Mouse (Mus musculus): ENCODE data around the gene Bicdl1. TPM values are rescaled to one million over a fixed set of nuclear protein-coding genes. Genes with fewer than 3 reads are reported as not detected.

The Bicdl1 gene
- polyA plus RNA-seq, 2 experiments from 2014 or later: 15.7 to 17.7 TPM

DNA sequence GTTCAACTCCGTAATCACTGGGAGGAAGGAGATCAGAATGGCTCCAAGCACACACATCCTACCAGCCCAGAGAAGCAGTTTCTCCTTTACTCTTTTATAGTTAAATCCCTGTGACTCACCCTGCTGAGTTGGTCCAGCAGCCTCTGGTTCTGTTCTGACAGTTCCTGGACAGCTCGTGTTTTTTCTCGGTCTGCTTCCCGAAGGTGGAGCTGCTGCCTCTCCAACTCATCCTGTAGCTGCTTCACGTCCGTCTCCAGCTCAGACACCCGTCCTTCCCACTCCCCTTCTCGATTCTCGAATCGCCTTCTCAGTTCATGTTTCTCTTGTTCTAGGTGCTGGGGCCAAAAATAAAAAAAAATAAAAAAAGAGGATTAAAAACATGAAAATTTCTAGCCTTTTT lies 7.0 kb downstream of the Bicdl1 start:
- no peak for ATAC-seq

DNA sequence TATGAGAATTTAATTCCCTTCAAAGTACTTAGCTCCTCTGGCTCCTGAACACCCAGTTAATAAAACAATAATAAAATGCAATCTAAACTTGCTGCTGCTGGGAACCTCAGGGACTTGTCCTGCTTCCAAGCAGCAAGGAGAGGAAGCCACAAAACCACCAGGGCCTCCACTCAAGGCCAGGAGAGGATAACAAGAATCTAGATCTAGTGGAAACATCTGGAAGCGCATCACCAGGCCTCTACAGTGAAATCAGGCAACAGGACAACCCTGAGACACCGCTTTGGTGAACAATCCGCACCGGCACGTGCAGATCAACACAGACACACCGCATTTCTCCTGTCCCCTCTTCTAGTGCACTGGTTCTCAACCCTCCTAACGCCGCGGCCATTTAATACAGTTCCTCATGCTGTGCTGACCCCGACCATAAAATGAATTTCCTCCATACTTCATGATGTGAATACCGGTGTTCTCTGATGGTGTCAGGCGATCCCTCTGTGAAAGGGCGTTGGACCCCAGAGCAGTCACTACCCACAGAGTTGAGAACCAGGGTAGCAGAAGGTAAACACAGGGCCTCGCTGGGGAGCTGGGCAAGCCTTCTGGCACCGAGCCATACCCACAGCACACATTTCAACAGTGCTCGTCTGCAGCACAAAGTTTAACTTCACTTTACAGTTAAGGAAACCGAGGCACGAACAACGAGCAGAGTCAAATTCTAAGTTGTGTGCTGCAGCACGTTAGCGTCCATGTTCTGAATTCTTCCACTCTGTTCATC lies 9.0 kb downstream of the Bicdl1 start:
- peak; percentile 47 for ATAC-seq

DNA sequence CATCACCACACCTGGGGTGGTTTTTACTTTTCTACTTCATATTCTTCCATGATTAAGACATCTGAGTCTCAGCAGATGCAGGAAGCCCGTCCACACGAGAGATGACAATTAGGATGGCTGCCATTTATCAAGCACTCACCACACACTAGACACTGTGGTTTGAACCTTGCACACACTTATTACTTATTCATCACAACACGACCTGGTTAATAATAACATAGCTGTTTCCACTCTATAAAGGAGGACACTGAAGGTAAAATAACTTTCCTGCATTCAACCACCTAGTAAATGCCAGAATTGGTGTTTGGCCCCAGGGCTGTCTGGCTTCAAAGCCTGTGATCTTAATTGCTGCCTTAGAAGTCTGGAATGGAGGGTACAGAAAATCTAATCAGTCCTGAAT lies 10.7 kb downstream of the Bicdl1 start:
- no peak for ATAC-seq

DNA sequence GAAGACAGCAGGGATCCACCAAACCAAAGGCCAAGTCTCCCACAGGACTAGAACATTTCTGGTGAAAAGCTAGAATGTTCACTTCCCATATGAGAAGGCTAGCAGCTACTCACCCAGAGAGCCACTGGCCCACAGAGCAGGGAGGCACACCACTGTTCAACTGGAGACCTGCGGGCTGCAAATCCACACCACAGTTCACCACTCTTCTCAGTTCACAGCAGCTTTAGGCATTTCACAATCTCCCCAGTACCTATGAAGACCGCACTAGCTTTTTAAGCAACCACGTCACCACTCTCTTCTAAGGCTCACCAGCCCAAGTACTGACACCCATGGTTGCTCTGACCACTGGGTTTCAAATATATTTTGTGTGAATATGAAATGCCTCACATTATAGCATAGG lies 13.7 kb downstream of the Bicdl1 start:
- no peak for ATAC-seq

DNA sequence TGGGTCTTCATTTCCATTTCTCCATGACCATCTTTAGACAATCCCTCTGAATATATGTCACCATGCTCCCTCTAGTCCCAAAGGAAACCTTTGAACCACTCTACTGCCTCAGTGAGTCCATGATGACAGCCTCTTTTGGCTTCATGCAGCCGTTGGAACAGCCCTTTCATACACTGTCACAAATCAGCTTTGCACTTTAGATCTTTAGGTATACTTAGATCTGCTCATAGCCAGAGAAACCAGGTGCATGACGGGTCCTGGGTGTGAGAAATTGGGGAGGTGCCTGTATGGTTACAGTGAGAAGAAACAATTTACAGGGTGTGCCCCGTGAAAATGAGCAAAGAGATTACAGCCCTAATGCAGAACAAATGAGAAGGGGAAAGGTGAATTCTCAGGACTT lies 14.3 kb downstream of the Bicdl1 start:
- ATAC-seq: peak; percentile 21

DNA sequence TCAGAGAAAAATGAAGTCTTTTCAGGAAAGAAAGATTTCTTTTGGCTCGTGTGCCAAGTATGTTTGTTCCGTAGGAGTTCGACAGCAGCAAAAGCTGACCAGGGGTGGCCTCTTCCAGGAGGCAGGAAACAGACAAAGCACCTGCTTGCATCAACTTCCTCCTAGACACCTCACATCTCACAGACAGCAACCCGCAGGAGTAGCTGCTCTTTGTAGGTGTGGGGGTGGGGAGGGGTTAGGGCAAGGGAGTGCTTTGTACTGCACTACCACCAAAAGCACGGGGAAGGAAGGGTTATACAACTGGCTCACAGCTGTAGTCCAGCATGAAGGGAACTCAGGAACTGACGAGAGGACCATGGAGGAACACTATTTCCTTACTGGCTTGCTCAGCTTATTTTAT lies 15.0 kb downstream of the Bicdl1 start:
- peak; percentile 64 for ATAC-seq

DNA sequence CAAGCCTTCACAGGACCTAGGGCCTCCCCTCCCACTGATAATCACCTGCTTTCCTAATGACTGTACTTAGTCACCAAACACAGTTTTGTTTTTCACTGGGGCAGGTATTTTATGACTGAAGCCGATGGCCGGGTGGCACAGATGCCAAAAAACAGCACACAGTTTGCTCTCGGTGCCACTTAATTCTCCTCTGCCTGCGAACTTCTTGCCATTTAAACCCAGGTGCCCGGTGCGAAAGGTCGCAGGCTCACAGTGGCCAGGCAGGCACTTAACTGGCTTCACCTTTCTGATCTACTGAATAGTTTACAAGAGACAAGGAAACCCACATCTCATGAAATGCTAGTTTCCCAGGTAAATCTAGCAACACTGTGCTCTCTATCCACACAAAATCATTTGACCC lies 16.7 kb downstream of the Bicdl1 start:
- no peak for ATAC-seq

DNA sequence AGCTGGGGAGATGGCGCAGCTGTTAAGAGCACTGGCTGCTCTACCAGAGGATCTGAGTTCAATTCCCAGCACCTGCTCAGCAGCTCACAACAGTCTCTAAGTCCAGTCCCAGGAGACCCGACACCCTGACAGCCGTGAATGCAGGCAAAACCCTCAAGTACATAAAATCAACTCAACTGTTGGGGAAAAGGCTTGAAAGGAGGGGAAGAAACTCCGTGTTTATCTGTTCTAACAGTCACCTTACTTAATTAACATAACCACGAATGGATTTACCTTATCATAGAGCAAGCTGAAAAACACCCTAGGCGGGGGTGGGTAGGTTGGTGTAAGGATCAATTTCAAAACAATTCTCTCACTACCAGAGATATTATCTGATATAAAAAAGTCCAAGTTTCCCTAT lies 18.9 kb downstream of the Bicdl1 start:
- ATAC-seq: no peak

DNA sequence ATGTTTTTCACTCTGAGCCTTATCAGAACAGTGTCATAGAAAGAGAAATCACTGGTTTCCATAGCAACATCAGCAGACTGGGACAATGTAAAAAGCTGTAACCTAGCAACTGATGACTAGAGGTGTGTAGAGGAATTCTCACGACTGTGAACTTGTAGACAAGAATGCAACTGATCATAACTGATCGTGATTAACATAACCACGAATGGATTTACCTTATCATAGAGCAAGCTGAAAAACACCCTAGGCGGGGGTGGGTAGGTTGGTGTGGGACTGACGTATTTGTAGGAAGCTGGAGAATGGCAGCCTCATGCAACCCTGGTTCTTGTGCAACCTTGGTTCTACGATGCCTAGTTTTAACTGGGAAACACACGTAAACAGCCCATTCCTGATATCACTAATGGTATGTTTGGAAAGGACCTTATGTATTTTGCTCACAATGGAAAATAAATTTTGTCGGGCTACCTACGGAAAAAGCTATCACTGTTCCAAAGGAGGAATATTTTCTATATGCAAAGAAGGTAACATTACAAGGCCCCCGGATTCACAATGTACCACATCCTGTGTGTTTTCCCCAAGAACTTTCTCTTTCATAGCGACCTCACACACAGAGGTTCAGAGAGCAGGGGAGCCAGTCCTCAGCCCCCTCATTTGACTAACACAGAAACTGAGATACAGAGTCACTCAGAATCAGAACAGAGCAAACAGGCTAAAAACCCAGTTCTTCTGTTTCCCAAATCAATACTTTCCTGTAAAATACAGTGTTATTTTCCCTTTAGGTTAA lies 19.6 kb downstream of the Bicdl1 start:
- peak; percentile 74 for ATAC-seq

DNA sequence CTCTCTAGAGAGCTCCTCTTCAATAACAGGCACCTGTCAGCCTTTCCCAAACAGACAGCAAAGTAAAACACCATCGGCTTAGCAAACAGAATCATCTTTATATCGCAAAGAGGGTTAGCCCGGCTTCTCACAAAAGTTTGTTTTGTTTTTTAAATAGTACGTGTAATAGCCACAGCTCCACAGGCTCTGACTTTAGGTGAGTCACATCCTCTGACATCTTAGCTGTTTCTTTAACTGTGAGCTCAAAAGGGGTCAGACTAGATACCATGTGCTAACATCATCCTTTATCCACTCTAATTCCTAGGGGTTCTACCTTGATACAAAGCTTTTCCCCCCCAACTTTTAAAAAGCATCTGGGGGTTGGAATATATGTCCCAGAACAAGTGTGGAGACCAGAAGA lies 21.2 kb downstream of the Bicdl1 start:
- ATAC-seq: peak; percentile 22

DNA sequence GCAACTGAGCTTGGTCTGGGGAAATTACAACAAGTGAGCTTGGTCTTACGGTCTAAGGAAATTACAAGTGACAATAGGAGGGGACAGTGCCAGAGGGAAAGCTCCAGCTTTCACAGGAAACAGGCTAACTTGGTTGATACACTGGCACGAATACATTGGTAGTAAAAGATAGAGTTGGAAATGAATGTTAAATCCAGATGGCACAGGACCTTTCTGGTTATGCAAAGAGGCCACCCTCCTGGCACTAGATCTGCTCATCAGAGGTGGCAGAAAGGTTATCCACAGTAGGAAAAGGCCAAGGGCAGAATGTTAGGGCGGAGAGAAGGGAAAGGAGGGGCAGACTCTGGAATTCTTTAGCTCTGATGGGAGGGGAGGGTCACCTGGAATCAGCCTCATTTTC lies 22.5 kb downstream of the Bicdl1 start:
- ATAC-seq: no peak

DNA sequence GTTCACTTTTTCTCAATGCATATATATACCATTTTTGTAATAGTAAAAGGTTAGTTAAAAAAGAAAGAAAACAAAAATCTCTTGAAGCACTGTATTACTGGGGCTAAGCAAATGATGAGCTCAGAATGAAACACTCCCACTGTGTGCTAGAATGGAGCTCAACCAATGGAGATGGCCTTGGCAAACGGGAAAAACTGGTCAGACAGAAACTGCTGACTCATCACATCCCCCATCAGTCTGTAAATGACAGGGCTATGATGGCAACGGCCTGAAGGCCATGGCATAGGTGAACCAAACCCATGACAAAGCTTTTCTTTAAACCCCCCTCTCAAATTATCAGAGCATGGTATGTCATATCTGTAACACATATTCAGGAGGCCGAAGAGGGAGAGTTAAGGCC lies 29.4 kb downstream of the Bicdl1 start:
- ATAC-seq: no peak

DNA sequence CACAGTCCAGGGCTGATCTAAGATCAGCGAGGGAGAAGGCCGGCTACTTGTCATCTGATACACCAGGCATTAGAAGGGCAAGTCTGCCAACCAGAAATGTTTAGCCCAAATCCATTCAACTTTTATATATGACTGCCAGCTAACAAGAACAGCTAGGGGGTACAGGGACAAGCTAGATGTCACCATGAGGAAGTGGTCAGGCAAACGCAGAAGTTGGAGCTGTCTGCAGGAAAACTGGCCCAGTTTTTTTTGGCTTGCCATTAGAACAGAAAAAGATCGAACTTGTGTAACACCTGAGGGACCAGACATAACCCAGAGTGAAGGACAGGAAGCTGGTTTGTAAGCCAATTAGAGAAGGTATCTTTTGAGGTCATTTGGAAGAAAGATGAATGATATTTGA lies 30.2 kb downstream of the Bicdl1 start:
- no peak for ATAC-seq

DNA sequence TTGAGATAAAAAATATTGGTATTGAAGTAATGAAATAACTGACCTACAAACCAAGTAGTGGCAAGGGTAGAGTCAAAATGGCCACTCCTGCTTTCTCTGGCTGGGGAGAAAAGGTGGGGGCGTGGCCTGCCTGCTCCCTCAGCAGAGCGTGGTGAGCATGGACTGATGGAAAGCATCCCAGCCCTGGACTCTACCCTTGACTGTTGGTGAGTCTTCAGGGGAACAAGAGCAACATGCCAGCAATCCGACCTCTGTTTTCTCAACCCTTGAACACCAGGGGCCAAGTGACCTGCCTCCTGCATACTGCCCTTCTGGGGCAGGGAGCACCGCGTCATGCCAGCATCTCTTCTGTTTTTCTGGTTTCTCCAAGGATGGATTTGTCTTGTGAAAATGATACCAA lies 34.6 kb downstream of the Bicdl1 start:
- ATAC-seq: no peak

DNA sequence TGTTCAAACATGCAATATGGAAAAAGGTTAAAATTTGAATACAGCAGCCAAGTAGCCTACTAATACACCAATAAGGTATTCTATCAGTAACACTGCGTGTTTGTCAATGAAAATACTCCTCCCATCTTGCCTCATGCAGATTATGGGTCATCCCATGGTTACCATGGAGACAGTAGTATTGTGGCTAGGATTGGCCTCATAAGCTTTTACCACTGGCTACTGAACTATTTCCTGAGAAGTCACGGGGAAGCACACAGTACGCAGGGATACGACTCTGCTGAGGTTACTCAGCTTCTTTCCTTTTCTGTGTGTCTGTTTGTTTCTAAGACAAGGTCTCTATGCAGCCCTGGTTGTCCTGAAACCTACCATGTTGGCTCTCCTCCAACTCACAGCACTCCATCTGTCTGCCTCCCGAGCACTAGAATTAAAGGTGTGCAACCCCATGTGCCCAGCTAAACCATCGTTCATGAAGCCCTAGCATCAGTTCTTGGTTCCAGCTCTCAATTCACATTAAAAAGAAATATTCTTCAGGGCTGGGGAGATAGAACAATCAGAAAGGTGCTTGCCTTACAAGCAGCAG lies 36.1 kb downstream of the Bicdl1 start:
- no peak for ATAC-seq

DNA sequence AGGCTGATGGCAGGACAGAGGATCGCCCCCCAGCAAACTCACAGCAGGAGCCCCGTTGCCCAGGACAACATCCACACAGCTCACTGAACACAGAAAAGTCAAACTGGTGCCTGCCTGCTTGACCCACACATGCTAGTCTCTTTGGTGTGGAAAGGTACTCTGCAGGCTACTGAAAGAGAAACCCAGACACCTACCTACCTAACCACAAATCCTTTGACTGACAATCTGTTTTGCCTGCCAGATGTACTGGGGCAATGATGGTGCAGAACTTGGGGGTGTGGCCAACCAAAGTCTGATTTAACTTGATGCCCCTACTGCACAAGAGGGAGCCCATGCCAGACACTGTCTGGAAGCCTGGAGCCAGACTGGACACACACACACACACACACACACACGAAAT lies 38.1 kb downstream of the Bicdl1 start:
- peak; percentile 60 for ATAC-seq

DNA sequence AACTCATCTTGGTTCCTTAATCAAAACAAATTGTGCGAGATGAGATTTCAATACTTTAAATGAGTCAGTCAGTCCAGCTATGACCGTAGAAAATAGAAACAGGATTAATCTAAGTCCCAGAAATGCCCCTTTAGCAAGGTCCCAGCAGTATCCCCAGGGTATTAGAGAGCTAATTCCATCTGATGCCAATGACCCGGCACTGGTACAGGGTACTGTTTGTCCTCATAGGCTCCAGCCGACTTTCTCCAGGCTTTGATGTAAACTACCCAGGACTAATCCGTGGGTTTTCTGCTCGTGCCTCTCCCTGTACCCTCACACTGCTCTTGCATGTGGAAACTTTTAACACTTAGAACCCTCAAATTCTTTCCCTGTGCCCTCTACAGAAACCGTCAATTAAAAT lies 44.7 kb downstream of the Bicdl1 start:
- no peak for ATAC-seq

DNA sequence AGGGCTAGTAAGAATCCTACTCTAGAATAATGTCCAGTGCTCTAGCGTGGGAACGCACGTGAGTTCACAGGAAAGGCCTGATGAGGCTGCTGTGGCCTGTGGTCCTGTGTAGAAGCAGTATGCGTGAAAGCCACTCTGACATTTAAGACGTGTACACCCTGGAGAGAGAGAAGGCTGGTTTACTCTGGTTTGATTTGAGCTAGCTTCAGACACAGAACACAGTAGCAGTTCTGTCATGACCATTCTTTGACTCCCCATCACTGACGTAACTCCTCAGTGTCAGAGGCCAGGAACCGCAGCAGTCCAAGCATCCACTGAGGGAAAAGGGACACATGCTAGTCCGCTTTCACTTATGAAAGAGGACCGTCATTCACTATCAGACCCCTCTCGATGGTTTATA lies 46.3 kb downstream of the Bicdl1 start:
- ATAC-seq: no peak

DNA sequence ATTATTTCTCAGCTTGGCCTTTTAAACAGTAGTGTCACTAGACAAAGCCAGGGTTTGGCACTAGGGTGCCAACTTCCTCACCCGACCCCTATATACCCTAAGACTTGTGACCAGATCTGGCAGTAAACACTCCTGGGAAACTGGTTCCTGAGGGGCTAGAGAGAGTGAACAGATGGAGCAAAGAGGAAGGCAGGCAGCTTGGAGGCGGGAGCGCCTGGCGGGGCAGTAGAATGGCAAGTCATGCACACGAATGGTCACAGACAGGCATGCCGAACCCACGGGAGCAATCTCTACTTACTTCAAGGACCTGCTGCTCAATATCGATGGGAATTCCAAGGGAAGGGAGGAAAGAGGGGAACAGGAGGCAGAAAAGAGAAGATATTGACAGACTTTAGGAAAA lies 59.6 kb downstream of the Bicdl1 start:
- no peak for ATAC-seq

DNA sequence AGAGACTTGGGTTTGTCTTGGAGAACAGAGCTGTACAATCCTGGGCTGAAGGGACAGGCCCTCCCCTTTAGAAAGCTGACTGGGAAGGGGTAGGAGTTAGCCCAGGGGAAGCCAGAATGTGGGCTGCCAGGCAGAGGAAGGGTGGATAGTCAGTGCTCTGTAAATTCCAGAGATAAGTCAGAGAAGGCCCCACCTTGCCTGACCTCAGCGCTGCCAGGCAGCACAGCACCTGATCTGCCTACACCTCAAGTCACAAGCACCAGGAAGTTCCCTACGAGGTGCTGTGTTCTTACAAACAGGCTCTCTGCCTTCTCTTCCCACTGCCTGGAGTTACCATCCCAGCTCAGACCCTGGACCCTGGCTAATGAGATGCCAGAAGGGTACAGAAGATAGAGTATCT lies 61.0 kb downstream of the Bicdl1 start:
- ATAC-seq: no peak

DNA sequence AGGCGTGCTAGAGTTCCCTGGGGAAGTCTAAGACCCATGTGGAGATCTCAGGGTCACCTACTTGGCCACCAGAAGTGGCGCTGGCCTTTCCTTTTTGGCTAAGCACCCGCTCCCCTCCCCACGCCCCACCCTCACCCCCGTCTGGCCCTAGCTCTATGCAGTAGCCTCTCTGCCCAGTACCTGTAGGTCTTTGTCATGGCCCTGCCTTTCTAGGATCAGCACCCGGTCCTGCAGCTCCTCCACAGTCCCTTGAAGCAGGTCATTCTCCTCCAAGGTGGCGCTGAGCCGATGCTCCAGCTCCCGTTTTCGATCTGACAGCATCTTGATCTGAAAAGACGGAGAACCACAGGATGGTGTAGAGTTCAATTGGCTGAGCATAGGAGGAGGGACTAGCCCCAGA lies 61.4 kb downstream of the Bicdl1 start:
- ATAC-seq: no peak

DNA sequence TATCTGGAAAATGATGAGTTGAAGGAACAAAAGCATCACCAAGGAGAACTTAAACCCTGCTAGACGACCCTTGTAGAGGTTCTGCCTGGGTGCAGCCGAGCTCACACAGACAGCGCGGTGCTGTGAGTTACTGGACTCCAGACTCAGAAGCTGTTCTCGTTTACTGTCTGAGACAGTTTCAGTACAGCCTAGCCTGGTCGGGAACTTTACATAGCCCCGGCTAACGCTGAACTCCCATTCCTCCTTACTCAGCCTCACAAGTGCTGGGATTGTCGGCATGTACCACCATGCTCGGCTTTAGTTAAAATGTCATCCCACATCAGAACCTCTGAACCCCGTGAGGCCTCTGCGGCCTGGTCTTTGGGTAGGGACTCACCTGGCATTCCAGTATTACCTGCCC lies 62.4 kb downstream of the Bicdl1 start:
- ATAC-seq: no peak

DNA sequence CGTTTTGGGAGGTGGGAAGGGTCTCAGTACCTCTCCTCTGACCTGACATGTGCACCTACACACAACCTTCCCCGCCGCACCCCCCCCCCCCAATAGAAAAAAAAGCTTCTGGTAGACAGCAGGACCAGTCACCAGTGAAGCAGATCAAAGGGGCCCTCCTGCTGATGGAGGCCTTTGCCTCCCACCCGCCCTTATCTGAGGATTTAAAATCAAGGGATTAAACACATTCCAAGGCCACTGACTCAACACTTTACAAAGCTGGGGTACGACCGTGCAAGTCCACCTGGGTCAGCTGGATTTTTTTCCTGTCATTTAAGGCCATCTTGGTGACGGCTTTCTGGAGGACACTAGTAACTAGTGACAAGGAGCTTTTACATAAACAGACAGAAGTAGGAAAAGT lies 63.5 kb downstream of the Bicdl1 start:
- no peak for ATAC-seq

DNA sequence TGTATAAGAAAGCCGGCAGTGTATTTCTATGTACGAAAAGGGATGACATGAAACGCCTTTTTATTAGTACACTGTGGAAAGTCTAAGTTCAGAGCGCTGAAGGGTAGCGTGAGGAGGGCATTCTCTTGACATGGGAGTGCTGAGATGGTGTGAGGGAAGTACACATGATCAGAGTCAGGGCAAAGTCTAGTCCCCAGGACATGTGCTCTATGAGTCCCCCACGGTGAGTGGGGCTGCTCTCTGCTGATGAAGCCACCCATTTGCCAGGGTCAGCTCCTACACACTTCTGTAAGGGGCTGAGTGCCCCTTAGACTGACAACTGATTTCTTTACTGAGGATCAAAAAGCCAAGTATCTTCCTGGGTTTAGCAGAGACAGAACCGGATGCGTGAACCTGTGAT lies 64.2 kb downstream of the Bicdl1 start:
- no peak for ATAC-seq
